Mouse (Mus musculus) G1E-ER4 (cell line): ENCODE measurements around the gene Lingo1. TPM values are rescaled to one million over a fixed set of nuclear protein-coding genes. Genes with fewer than 3 reads are reported as not detected.

ENCODE experiments used
- GATA1 ChIP-seq: IDR thresholded peaks from one replicate; pipeline ENCODE4 v1.8.0; 2012; ENCODE audit warnings: low read length, inconsistent platforms
- polyA plus RNA-seq: library from polyadenylated mRNA; stranded (reverse); fragments of >175 nt; gene quantifications from 2 replicates; pipeline ENCODE4 v1.2.3, GENCODE M21; 2012

Gene Lingo1
- polyA plus RNA-seq, 1 experiment, result not detected

- TF ChIP-seq GATA1, result no peak
Measured at GRCm38 (mm10) chr9:56803146-56803545, 6.9 kb upstream of the Lingo1 start.

- no peak for TF ChIP-seq GATA1
Measured at GRCm38 (mm10) chr9:56797876-56798275, 1.6 kb upstream of the Lingo1 start.

- TF ChIP-seq GATA1, result no peak
Measured at GRCm38 (mm10) chr9:56796656-56797131, 426 bp upstream of the Lingo1 start.

- TF ChIP-seq GATA1, result no peak
Measured at GRCm38 (mm10) chr9:56791696-56792261, 4.5 kb downstream of the Lingo1 start.

- TF ChIP-seq GATA1, result no peak
Measured at GRCm38 (mm10) chr9:56784576-56784975, 11.7 kb downstream of the Lingo1 start.

- TF ChIP-seq GATA1, result no peak
Measured at GRCm38 (mm10) chr9:56776881-56777801, 19.1 kb downstream of the Lingo1 start.

GRCm38 (mm10) chr9:56775161-56775934 is 20.9 kb downstream of the Lingo1 start:
- TF ChIP-seq GATA1, result no peak

GRCm38 (mm10) chr9:56774231-56774630 is 22.0 kb downstream of the Lingo1 start:
- TF ChIP-seq GATA1, result no peak

- no peak for TF ChIP-seq GATA1
Measured at GRCm38 (mm10) chr9:56773666-56774065, 22.6 kb downstream of the Lingo1 start.

- TF ChIP-seq GATA1, result no peak
Measured at GRCm38 (mm10) chr9:56767653-56768136, 28.6 kb downstream of the Lingo1 start.

GRCm38 (mm10) chr9:56766629-56767357 is 29.5 kb downstream of the Lingo1 start:
- TF ChIP-seq GATA1, result no peak

GRCm38 (mm10) chr9:56762106-56762562 is 34.1 kb downstream of the Lingo1 start:
- TF ChIP-seq GATA1, result no peak

- no peak for TF ChIP-seq GATA1
Measured at GRCm38 (mm10) chr9:56757791-56758190, 38.5 kb downstream of the Lingo1 start.

- no peak for TF ChIP-seq GATA1
Measured at GRCm38 (mm10) chr9:56755119-56755518, 41.1 kb downstream of the Lingo1 start.

GRCm38 (mm10) chr9:56753386-56753785 is 42.9 kb downstream of the Lingo1 start:
- no peak for TF ChIP-seq GATA1
